Mouse (Mus musculus) heart, adult 2 months (tissue): ENCODE results near the gene Kcnip1. TPM values are rescaled to one million over a fixed set of nuclear protein-coding genes. Genes with fewer than 3 reads are reported as not detected.

Source experiments
- DNase-seq, 2 experiments: peaks; one replicate each; pipeline ENCODE4 v3.0.0; 2021
- H3K27ac ChIP-seq: fragments of 200-600 bp; 2 replicates; pipeline ENCODE4 v1.8.1; 2022
- H3K27me3 ChIP-seq: fragments of 200-500 bp; 2 replicates; pipeline ENCODE4 v1.6.1; 2012; ENCODE audit warnings: mild to moderate bottlenecking, low read length, inconsistent platforms, mixed read lengths; ENCODE audit not compliant: control insufficient read depth, insufficient read depth
- H3K36me3 ChIP-seq: fragments of 200-500 bp; 2 replicates; pipeline ENCODE4 v1.6.1; 2012; ENCODE audit warnings: low read length, inconsistent platforms; ENCODE audit not compliant: control insufficient read depth, insufficient read depth
- H3K4me1 ChIP-seq: fragments of 200-500 bp; 2 replicates; pipeline ENCODE4 v1.6.1; 2011; ENCODE audit warnings: low read length; ENCODE audit not compliant: control insufficient read depth, insufficient read depth
- H3K4me3 ChIP-seq: fragments of 200-600 bp; 2 replicates; pipeline ENCODE4 v1.8.1; 2022
- H3K79me2 ChIP-seq: fragments of 200-500 bp; replicated peaks from 2 replicates; pipeline ENCODE4 v1.6.1; 2012; ENCODE audit warnings: mild to moderate bottlenecking, inconsistent platforms, low read length, moderate library complexity, mixed read lengths; ENCODE audit not compliant: control insufficient read depth, insufficient read depth
- H3K9ac ChIP-seq: fragments of 200-500 bp; 2 replicates; pipeline ENCODE4 v1.6.1; 2012; ENCODE audit warnings: low read depth, mild to moderate bottlenecking, control low read depth, inconsistent platforms, low read length, mixed read lengths
- CTCF ChIP-seq: fragments of 200-600 bp; IDR thresholded peaks from 2 replicates; pipeline ENCODE4 v1.8.1; 2022; ENCODE audit warnings: antibody characterized with exemption, mild to moderate bottlenecking, moderate library complexity
- EP300 ChIP-seq: fragments of 200-500 bp; IDR thresholded peaks from 2 replicates; pipeline ENCODE4 v1.6.1; 2011; ENCODE audit warnings: low read depth, low read length, control low read depth; ENCODE audit not compliant: insufficient read depth
- POLR2A ChIP-seq: fragments of 200-500 bp; IDR thresholded peaks from 2 replicates; pipeline ENCODE4 v1.6.1; 2011; ENCODE audit warnings: mild to moderate bottlenecking, low read depth, low read length, control low read depth; ENCODE audit not compliant: insufficient read depth
- WGBS: fragments of 180-500 bp; shearing (Covaris S2); methylation state at CpG from one replicate; pipeline ENCODE4 v1.1.7; 2018; 5-methylcytosine and 5-hydroxymethylcytosine counted together
- intact Hi-C: fragments of 180-260 bp; cut with DNase I; formaldehyde crosslinking; loops from one replicate; pipeline ENCODE4 v1.15.1; 2025
- polyA plus RNA-seq: library from polyadenylated mRNA; depleted of rRNA; stranded (reverse); fragments of >200 nt; gene quantifications from 2 replicates; pipeline ENCODE4 v1.2.3, GENCODE M21; 2012
- total RNA-seq, 2 experiments: library from RNA; stranded (reverse); gene quantifications; 2 replicates each; pipeline ENCODE4 v1.2.3; 2021

The Kcnip1 gene
- total and polyA plus RNA-seq, 3 experiments, result 0.11 to 0.18 TPM; not detected in 1

- Histone ChIP-seq H3K27ac (no peak overlapping the region), H3K79me2 (no peaks in the 10 kb centered on the region), H3K4me3 (no peak overlapping the region), H3K27me3 (no peaks in the 10 kb centered on the region), H3K9ac (no peak overlapping the region), H3K36me3 (no peaks in the 10 kb centered on the region), H3K4me1 (peaks cover 2% of the 10 kb centered on the region)
- intact Hi-C loops, result no loop called here
- peak in 1 of 2 experiments; percentile 7 for DNase-seq
- 51% methylated on average over 10 of the region's 10 CpGs for WGBS
- TF ChIP-seq CTCF, result no peak
- TF ChIP-seq POLR2A, result no peak
- TF ChIP-seq EP300, result no peak
These were observed 119.7 kb downstream of the Kcnip1 start for GRCm38 (mm10) chr11:33873071-33873781.

- intact Hi-C loops, result no loop called here
- Histone ChIP-seq H3K9ac (no peak overlapping the region), H3K79me2 (no peaks in the 10 kb centered on the region), H3K27ac (no peak overlapping the region), H3K4me3 (no peak overlapping the region), H3K4me1 (peaks cover 2% of the 10 kb centered on the region), H3K27me3 (no peaks in the 10 kb centered on the region), H3K36me3 (no peaks in the 10 kb centered on the region)
- no peak for DNase-seq
- TF ChIP-seq EP300 (no peak), CTCF (no peak), POLR2A (no peak)
- WGBS, result 68% methylated on average over 2 of the region's 2 CpGs
These were observed 120.3 kb downstream of the Kcnip1 start for GRCm38 (mm10) chr11:33872716-33873048.

GRCm38 (mm10) chr11:33871998-33872715, 120.8 kb downstream of the Kcnip1 start:
- Histone ChIP-seq H3K36me3 (no peaks in the 10 kb centered on the region), H3K4me1 (peaks cover 2% of the 10 kb centered on the region), H3K27me3 (no peaks in the 10 kb centered on the region), H3K79me2 (no peaks in the 10 kb centered on the region), H3K4me3 (no peak overlapping the region), H3K27ac (no peak overlapping the region), H3K9ac (no peak overlapping the region)
- intact Hi-C loops, result no loop called here
- 18% methylated on average over 9 of the region's 9 CpGs for whole genome bisulfite sequencing
- TF ChIP-seq CTCF, result no peak
- no peak for TF ChIP-seq EP300
- TF ChIP-seq POLR2A, result no peak
- peak in 1 of 2 experiments; percentile 6 for DNase-seq

- intact Hi-C loops, result no loop called here
- Histone ChIP-seq H3K9ac (no peak overlapping the region), H3K27ac (no peak overlapping the region), H3K79me2 (no peaks in the 10 kb centered on the region), H3K27me3 (no peaks in the 10 kb centered on the region), H3K4me3 (no peak overlapping the region), H3K36me3 (no peaks in the 10 kb centered on the region), H3K4me1 (peaks cover 2% of the 10 kb centered on the region)
- no peak for DNase-seq
- WGBS, result 81% methylated on average over 2 of the region's 2 CpGs
- TF ChIP-seq CTCF (no peak), EP300 (no peak), POLR2A (no peak)
These were observed 122.7 kb downstream of the Kcnip1 start for GRCm38 (mm10) chr11:33870246-33870645.

GRCm38 (mm10) chr11:33869559-33869958, 123.4 kb downstream of the Kcnip1 start:
- peaks cover 2% of the 10 kb centered on the region for H3K4me1 ChIP-seq
- no peaks in the 10 kb centered on the region for H3K79me2 ChIP-seq
- H3K9ac ChIP-seq, result no peak overlapping the region
- no peak for DNase-seq
- no peaks in the 10 kb centered on the region for H3K36me3 ChIP-seq
- no peak overlapping the region for H3K27ac ChIP-seq
- no peak for TF ChIP-seq EP300
- peak; percentile 27 for TF ChIP-seq CTCF
- no peak overlapping the region for H3K4me3 ChIP-seq
- 56% methylated on average over 3 of the region's 3 CpGs for WGBS
- intact Hi-C loops, result no loop called here
- H3K27me3 ChIP-seq, result no peaks in the 10 kb centered on the region

GRCm38 (mm10) chr11:33866775-33867174, 126.2 kb downstream of the Kcnip1 start:
- TF ChIP-seq POLR2A, result no peak
- TF ChIP-seq CTCF, result no peak
- no peak for TF ChIP-seq EP300
- H3K36me3 ChIP-seq, result no peaks in the 10 kb centered on the region
- 44% methylated on average over 6 of the region's 6 CpGs for WGBS

More at GRCm38 (mm10) chr11:33866775-33867174, 126.2 kb downstream of the Kcnip1 start:
- Histone ChIP-seq H3K4me3 (no peak overlapping the region), H3K4me1 (no peaks in the 10 kb centered on the region), H3K27me3 (peaks cover 1% of the 10 kb centered on the region; the same call in 1 of the 2 replicates), H3K79me2 (no peaks in the 10 kb centered on the region), H3K27ac (no peak overlapping the region), H3K9ac (no peak overlapping the region)
- no peak for DNase-seq
- intact Hi-C loops, result no loop called here
